Mouse (Mus musculus) retina, postnatal 1 day (tissue): Measurements from ENCODE around the gene Rbsn.

Experiments
- DNase-seq: peaks from one replicate; pipeline ENCODE4 v3.0.0-alpha.2; 2012

Gene Rbsn

DNA sequence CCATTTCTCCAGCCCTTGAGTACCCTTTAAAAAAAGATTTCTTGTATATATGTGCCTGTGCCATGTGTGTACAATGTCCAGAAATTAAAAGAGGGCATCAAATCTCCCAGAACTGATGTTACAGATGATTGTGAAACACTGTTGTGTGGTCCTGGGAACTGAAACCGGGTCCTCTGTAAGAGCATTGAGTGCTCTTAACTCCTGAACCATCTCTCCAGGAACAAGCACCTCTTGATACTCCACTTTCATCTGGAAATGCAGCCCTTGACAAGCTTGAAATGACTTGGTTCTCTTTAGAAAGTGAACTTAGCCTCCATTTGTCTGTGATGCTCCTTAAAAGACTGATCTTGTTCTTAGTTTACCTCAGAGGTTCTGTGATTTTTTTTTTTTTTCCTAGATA, 52.0 kb downstream of the Rbsn start:
- no peak for DNase-seq

DNA sequence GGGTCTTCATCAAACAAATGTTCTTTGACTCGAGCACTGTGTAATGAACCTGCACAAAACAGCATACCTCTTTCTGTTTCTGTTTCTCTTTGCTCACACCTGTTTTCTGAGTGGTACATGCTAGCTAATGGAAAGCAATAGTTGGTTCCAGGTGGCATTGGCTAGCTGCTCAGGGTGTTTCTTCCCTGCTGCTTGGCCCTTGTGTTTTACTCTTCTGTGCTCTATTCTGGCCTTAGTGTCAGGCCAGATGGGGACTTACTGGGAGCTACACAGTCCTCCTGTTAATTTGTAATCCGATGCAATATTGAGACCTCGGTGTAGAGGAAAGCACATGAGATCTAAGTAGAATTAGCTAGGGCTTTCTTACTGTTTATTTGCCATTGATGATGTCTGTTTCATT, 55.9 kb downstream of the Rbsn start:
- DNase-seq, result no peak

DNA sequence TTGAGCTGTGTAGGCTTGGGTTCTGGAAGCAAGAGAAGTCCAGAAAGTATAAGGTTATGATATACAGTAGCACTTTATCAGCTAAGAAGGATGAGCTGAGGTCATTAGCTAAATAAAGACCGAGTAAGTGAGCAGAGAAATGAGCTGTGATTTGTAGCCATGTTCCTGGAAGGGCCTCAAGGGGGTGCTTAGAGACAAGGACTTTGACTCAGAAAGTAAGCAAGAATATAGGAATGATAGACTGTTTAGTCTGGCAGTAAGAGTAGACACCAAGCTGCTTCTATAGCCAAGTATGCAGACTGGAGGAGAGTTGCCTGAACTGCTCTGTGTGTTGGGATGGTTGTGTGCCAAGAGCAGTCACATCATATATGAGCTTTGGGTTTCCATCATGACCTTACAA, 61.0 kb downstream of the Rbsn start:
- DNase-seq, result no peak

DNA sequence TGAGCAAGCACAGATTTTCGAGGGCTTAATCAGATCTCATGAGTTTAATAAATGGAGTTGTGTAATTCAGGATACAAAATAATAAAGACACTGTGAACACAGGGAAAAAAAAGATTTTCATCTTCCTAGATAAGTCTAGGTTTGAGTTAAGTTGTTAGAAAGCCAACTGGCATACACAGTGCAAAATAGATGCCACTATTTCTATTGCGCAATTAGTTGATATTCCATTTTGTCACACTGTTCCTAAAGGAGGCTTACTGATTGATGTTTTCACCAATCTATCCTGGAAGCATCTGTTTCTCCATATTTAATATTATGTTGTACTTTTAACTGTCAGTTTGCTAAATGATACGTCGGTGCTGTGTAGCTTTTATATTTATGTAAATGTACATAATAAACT, 68.8 kb downstream of the Rbsn start:
- no peak for DNase-seq
